Mouse (Mus musculus) spleen, postnatal 36 days (tissue): Measurements from ENCODE around the gene Tagap.
"Not testable (repeated sequence)": the region's sequence is repeated elsewhere in the genome, so short reads cannot be mapped to it uniquely, and the experiment has no call there.

ENCODE experiments used
- DNase-seq, 2 experiments: peaks; one replicate each; pipeline ENCODE4 v3.0.0; 2022; ENCODE audit warnings: low spot score in 2 of 2, mixed read lengths in 1 of 2

The Tagap gene

GRCm38 (mm10) chr17:7915791-7916190, 10.0 kb upstream of the Tagap start:
- no peak for DNase-seq

DNA sequence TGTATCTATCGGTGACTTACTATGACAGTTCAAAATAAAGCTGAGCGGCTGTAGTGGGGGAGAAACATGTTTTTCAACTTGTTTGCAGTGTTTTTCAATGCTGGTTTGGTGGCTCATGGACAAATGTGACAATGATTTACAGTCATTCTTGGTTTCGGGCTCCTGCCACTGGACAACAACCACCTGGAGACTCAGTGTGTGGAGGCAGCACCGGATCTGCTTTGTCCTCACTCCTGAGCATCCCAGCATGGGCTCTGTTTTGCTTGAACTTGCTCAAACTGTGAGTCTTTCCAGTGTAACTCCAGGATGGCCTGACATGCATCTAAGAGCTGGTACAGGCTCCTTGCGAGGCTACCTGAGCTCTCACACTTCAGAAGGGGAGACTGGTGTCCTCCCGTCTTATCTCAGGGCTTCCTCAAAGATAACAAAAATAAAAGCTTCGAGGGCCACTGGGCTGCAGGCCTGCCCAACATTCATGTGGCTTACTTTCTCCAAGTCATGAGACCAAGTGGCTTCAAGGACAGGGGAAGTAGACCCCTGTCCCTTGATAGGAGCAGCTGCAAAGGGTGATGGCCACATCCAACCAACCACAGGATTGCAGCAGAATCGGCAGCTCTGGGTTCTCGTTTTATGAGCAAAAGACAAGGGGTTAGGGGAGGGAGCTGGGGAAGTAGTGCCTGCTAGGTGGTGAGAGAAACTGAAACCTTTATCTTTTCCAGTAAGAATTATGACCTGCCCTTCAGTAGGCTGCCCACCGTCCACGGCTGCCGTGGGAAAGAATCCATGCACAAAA, 8.8 kb upstream of the Tagap start:
- DNase-seq: peak in 1 of 2 experiments; percentile 48

GRCm38 (mm10) chr17:7918355-7918754, 7.4 kb upstream of the Tagap start:
- no peak for DNase-seq

DNA sequence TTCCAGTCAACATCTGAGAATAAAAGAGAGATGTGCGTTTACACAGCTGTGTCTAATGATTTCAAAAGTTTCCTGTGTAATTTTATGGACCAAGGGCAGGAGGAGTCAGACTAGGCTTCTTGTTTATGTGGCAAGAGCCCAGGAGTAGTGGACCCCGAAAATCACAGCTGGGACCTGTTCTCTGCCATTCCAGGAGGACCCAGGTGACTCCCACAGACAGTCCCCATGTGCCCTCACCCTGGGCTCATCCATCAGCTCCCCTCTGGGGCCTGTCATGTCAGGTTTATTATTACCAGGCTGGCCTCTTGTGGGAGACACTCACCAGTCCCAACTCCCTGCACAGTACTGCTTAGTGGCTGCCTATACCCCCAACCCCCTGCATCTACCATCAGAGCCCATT, 6.6 kb upstream of the Tagap start:
- no peak for DNase-seq

DNA sequence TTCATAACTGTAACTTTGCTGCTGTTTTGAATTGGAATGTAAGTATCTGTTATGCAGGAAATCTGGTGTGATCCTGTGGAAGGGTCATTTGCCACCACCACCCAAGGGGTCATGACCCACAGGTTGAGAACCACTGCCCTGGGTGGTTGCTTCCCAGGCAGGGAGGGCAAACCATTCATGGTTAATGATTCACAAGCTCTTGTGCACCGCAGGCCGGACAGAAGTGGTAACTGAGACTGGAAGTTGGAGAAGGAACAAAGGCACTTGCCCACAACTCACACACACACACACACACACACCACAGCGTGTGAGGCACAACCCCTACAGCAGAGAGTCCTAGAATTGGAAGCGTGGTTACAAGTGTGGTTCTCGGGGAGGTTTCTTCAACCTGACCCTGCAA, 3.2 kb upstream of the Tagap start:
- DNase-seq: no peak

GRCm38 (mm10) chr17:7924185-7924725, 1.5 kb upstream of the Tagap start:
- peak in 1 of 2 experiments; percentile 0 for DNase-seq

DNA sequence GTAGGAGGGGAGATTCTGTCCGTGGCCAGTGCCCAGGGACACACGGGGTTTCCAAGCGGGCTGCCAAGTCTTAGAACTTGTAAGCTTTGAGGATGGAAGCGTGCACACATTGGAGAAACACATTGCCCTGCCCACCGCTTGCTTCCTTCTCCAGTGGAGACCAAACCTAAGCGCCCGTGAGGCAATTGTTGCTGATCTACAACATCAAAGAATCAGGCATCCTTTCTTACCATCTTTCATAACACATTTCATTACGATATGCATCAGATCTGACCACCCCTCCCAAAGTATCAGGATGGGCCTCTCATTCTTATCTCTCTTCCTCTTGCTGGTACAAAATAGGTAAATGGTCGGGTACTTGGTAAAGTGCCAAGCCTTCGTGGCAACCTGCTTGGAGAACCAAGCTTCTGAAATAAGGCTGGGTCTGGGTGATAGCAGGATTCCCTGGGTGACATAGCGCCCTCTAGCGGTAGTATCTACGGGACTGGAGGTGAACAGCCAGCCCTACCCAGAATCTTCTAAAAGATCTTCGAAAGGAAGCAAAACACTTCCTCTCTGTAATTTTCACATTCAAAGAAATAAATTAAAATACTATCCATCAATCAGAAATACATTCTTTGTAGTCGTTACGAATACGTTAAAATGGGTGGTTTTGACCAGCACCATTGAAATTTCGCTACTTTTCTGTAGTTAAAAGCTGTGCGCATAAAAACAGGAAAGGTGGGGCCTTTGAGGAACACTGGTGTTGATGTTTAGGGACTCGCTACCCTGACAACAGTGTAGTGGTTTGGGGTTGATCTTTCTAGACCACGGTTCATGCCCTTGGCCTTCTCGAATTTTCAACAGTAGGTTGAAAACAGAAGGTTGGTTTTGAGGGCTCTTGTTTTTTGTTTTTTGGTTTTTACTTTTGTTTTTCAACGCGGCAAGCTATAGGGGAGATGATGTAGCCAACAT, 2.1 kb downstream of the Tagap start:
- DNase-seq: peak; percentile 86 to 88

DNA sequence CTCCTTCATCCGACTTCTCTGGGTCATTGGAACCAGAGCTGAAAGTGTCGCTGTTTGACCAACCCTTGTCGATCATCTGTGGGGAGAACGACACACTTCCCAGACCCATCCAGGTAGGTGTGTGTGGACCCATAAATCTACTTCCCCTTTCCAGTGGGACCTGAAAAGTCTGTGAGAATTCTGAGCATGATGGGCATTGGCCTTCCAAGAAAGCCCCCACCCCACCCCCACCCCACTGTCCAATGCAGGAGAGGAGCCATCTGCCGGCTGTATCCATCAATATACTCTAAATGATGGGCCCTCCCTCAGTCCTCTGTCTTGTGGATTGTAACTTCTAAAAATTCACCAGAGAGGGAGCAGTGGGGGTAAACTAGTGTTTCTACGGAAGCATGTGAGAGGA, 2.9 kb downstream of the Tagap start:
- no peak for DNase-seq

- DNase-seq: no peak
Measured at GRCm38 (mm10) chr17:7929279-7929678, 3.5 kb downstream of the Tagap start.

DNA sequence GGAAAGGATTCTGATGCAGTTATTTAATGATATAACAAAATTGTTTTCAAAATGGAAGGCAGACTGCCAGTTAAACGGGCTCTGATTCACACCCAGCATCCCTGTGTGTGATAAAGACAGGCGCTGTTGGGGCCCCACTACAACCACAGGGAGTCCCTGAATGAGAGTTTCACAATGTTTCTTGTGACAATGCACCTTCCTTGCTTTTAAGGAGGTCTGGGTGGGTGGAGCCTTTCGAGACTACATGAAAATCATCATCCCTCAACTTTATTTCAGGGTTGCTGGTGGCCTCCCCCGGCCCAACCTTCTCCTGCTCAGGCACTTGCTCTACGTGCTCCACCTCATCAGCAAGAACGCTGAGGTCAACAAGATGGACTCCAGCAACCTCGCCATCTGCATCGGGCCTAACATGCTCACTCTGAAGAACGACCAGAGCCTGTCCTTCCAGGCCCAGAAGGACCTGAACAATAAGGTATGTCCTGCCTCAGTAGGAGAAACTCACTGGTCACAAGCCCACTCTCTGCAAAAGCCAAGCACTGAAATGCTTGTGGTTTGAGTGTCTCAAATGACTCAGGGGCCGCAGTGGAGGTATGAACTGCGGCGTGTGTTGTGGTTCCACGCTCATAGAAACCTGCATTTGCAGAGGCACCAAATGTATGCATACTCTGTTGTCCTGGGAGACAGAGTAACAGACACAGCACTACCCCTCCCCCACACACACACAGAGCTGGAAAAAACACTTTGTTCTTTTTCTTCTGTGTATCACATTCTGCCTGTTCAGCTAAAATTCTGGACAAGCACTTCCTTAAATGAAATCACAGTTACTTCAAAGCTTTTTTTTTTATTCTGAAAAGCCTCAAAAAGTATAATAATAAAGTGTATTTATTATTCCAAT, 5.5 kb downstream of the Tagap start:
- no peak for DNase-seq

DNA sequence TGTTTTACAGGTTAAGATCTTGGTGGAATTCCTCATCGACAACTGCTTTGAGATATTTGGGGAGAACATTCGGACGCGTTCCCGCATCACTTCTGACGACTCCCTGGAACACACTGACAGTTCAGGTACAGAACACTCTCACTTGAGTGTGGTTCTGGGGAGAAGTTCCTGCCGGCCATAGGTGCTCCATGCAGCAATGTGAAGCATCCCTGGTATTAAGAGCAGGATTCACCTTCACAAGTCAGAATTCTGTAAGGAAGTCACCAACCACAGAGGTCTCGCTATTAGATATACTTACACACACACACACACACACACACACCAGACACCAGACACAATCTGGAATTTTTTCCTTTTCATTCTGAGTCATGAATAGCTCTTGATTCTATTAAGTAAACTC, 6.3 kb downstream of the Tagap start:
- not testable (repeated sequence) for DNase-seq

GRCm38 (mm10) chr17:7939640-7940039, 13.8 kb downstream of the Tagap start:
- DNase-seq: peak; percentile 43 to 49

- peak; percentile 76 to 81 for DNase-seq
Measured at GRCm38 (mm10) chr17:7945117-7946052, 19.6 kb downstream of the Tagap start, which contains the start of gene Rsph3a. TSS of gene Rsph3a (plus strand) at chr17:7945614.

- not testable (repeated sequence) for DNase-seq
Measured at GRCm38 (mm10) chr17:7946053-7946627, 20.3 kb downstream of the Tagap start.

GRCm38 (mm10) chr17:7951333-7951732, 25.5 kb downstream of the Tagap start:
- DNase-seq: not testable (repeated sequence)

DNA sequence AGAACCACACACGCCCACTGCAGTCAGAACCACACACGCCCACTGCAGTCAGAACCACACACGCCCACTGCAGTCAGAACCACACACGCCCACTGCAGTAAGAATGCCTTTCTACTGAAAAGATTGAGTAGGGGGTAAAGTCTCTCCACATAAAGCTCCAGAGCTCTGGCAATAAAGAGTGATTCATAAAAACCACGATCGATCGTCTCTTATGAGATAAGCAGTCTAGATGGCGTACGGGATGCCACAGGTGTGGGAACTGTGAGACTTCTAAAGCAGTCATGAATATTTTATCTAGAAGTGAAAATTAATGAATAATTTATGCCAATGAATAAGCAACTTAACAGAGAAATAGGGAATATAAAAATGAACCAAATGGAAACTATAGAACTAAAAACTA, 31.4 kb downstream of the Tagap start:
- DNase-seq: not testable (repeated sequence)

DNA sequence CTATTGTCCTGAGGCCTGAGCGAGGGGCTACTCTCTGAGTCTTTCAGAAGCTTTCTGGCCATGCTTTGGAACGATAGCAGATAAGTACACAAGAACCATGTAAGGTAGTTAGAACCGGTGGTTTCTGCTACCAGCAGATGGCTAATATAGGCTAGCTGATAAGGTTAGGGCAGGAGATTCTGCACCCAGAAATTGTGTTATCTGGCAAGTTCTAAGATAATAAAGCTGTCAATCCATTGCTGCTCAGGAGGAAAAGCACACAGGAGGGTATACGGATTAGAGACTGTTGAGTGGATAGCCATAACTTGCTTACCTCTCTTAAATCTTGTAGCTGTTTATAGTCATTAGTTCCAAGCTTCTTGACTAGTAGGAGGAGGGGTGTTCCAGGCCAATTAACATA, 37.5 kb downstream of the Tagap start:
- DNase-seq: not testable (repeated sequence)

GRCm38 (mm10) chr17:7964398-7964797, 38.6 kb downstream of the Tagap start:
- DNase-seq: not testable (repeated sequence)

- not testable (repeated sequence) for DNase-seq
Measured at GRCm38 (mm10) chr17:7968490-7968889, 42.7 kb downstream of the Tagap start.

DNA sequence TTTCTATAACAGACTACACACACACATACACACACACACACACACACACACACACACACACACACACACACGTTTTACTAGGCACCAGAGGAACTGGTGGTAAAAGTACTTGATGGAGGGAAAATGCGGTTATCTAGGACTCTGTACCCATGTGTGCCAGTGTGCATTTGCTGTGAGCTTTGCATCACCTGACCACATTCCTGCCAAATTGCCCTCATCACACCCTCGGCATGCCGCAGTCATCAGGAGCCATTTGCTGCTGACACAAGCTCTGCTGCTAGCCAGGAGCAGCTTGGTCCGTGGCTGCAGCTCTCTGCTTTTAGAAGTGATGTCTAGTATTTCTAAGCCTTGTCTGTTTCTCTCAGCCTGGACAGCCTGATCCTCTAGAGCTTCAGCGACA, 44.0 kb downstream of the Tagap start:
- not testable (repeated sequence) for DNase-seq
